Mouse (Mus musculus) heart, postnatal 0 days (tissue): ENCODE results near the gene Fcho2. TPM values are rescaled to one million over a fixed set of nuclear protein-coding genes. Genes with fewer than 3 reads are reported as not detected.

ENCODE experiments used
- ATAC-seq: fragments of 200-750 bp; cut with Nextera tagmentation; 2 replicates; pipeline ENCODE4 v1.8.0; 2017; ENCODE audit warnings: low read depth, moderate number of reproducible peaks, moderate library complexity; ENCODE audit not compliant: insufficient read depth
- DNase-seq: peaks from one replicate; pipeline ENCODE4 v3.0.0-alpha.2; 2016; ENCODE audit warnings: low spot score
- H3K27ac ChIP-seq: fragments of 300-500 bp; sonication (generic); 2 replicates; pipeline ENCODE4 v1.5.1; 2014; ENCODE audit warnings: low read depth, mild to moderate bottlenecking
- H3K27me3 ChIP-seq: fragments of 300-500 bp; sonication (generic); 2 replicates; pipeline ENCODE4 v1.6.1; 2014; ENCODE audit warnings: low read length, mixed read lengths; ENCODE audit not compliant: control insufficient read depth, insufficient read depth
- H3K36me3 ChIP-seq: fragments of 300-500 bp; sonication (generic); replicated peaks from 2 replicates; pipeline ENCODE4 v1.6.1; 2014; ENCODE audit warnings: low read length, mixed read lengths; ENCODE audit not compliant: control insufficient read depth, insufficient read depth
- H3K4me1 ChIP-seq: fragments of 300-500 bp; sonication (generic); 2 replicates; pipeline ENCODE4 v1.6.1; 2014; ENCODE audit warnings: antibody characterized with exemption; ENCODE audit not compliant: control insufficient read depth, insufficient read depth
- H3K4me2 ChIP-seq: fragments of 300-500 bp; sonication (generic); 2 replicates; pipeline ENCODE4 v1.6.1; 2014; ENCODE audit warnings: low read depth, mild to moderate bottlenecking, low read length, moderate library complexity
- H3K4me3 ChIP-seq: fragments of 300-500 bp; sonication (generic); 2 replicates; pipeline ENCODE4 v1.5.1; 2014; ENCODE audit warnings: low read depth, low read length
- H3K9ac ChIP-seq: fragments of 300-500 bp; sonication (generic); replicated peaks from 2 replicates; pipeline ENCODE4 v1.6.1; 2014; ENCODE audit warnings: low read depth, low read length, mixed read lengths
- H3K9me3 ChIP-seq: fragments of 300-500 bp; sonication (generic); replicated peaks from 2 replicates; pipeline ENCODE4 v1.6.1; 2016; ENCODE audit warnings: low read length; ENCODE audit not compliant: control insufficient read depth
- CTCF ChIP-seq: IDR thresholded peaks from 2 replicates; pipeline ENCODE4 v1.5.1; 2016; ENCODE audit warnings: antibody characterized with exemption, control low read depth, low read depth
- EP300 ChIP-seq: IDR thresholded peaks from 2 replicates; pipeline ENCODE4 v1.6.1; 2016; ENCODE audit warnings: antibody characterized with exemption, low read depth
- WGBS: fragments of 180-500 bp; shearing (Covaris S2); extraction: QIAGEN DNeasy Blood & Tissue Kit; methylation state at CpG from one replicate; pipeline ENCODE4 v1.1.7; 2014; 5-methylcytosine and 5-hydroxymethylcytosine counted together
- polyA plus RNA-seq: library from polyadenylated mRNA; unstranded; fragments of >200 nt; fragmentation: Nextera tagmentation; extraction: Ambion mirVana; gene quantifications from 2 replicates; pipeline ENCODE4 v1.2.1, GENCODE M21; 2015
- total RNA-seq: library from RNA; depleted of rRNA; stranded (reverse); fragments of >200 nt; gene quantifications from 2 replicates; pipeline ENCODE4 v1.2.3, GENCODE M21; 2014; ENCODE audit warnings: low replicate concordance

Fcho2 gene
- total and polyA plus RNA-seq, 2 experiments from 2014 or later: 18.5 to 20.6 TPM

DNA sequence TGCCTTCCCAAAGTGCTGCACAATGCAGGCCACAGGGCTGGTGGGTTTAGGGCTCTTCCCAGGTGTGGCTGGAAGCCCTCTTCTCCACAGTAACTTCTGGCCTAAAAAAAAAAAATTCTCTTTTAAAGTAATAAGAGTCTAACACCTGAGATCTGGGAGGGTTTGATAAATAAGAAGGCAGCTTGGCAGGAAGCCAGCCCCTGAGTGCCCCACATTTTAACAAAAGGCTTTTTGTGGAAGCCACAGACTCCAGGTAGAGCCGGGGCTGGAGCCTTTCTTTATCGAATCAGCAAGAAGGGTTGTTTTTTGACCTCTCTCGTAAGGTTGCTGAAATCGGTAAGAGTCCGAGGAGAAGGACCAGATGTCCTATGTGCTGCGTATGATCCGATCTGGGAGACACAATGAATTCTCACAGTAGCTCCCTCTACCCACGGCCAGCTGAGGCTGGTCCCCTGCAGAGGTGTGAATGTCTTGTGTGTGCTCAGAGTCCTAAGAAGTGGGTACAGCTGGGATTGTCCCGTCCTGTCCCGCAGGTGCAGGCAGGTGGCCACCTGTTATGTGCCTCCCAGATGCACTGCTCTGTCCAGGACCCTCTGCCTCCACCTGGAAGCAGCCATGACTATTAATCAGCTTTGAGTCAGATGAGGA lies 114.5 kb downstream of the Fcho2 start:
- Histone ChIP-seq H3K4me2 (no peak overlapping the region), H3K27me3 (no peaks in the 10 kb centered on the region), H3K27ac (no peak overlapping the region), H3K4me3 (no peak overlapping the region), H3K9me3 (no peaks in the 10 kb centered on the region), H3K9ac (no peak overlapping the region), H3K4me1 (peaks cover 16% of the 10 kb centered on the region), H3K36me3 (no peaks in the 10 kb centered on the region)
- TF ChIP-seq EP300 (no peak), CTCF (no peak)
- DNase-seq (no peak), ATAC-seq (no peak)
- 61% methylated on average over 10 of the region's 10 CpGs for WGBS

- H3K4me1 ChIP-seq: peaks cover 23% of the 10 kb centered on the region
- no peaks in the 10 kb centered on the region for H3K9me3 ChIP-seq
- ATAC-seq: no peak
- no peaks in the 10 kb centered on the region for H3K36me3 ChIP-seq
- 0 out of 2 replicates have a peak, but pooled peaks cover 5% of the 10 kb centered on the region for H3K27me3 ChIP-seq
- 69% methylated on average over 5 of the region's 5 CpGs for WGBS
- no peak overlapping the region for H3K27ac ChIP-seq
- no peak overlapping the region for H3K4me2 ChIP-seq
- no peak for DNase-seq
- no peak overlapping the region for H3K9ac ChIP-seq
- H3K4me3 ChIP-seq: no peak overlapping the region
- no peak for TF ChIP-seq EP300
- no peak for TF ChIP-seq CTCF
These were observed 115.2 kb downstream of the Fcho2 start for GRCm38 (mm10) chr13:98699982-98700540.

DNA sequence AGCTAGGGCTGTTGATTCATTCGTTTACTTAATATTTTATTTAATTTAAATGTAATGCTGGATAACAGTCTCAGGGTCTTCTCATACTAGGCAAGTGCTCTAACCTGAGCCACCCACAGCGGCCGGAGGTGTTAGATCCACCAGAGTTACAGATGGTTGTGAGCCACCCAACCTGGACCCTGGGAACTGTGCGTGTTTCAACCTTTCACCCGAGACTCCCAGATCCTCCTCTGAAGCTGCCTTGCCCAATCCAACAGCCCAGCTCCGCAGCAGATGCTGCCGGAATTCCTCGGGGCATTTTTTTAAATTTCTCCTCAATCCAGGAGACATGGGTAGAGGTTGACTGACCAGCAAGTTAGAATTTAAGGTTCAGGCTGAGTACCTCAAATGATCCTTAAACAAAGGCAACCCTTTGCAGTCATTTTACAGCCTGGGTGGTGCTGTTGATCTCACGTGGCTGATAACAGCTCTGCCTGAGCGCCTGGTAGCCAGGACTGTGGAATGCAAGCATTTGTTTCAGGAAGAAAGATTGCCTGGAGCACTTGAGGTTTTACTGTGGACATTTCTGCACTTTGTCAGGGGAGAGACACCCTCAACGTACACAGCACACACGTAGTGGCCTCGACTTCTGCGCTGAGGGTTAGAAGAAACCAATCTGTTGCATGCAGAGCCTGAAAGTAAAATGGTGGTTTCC lies 116.1 kb downstream of the Fcho2 start:
- H3K9ac ChIP-seq: no peak overlapping the region
- DNase-seq: peak; percentile 30
- H3K36me3 ChIP-seq: no peaks in the 10 kb centered on the region
- 41% methylated on average over 14 of the region's 14 CpGs for WGBS
- TF ChIP-seq EP300 (no peak), CTCF (no peak)
- ATAC-seq: no peak
- no peak overlapping the region for H3K4me3 ChIP-seq
- no peak overlapping the region for H3K27ac ChIP-seq
- H3K9me3 ChIP-seq: no peaks in the 10 kb centered on the region
- H3K4me2 ChIP-seq: no peak overlapping the region
- H3K27me3 ChIP-seq: 0 out of 2 replicates have a peak, but pooled peaks cover 12% of the 10 kb centered on the region
- peaks cover 23% of the 10 kb centered on the region for H3K4me1 ChIP-seq

DNA sequence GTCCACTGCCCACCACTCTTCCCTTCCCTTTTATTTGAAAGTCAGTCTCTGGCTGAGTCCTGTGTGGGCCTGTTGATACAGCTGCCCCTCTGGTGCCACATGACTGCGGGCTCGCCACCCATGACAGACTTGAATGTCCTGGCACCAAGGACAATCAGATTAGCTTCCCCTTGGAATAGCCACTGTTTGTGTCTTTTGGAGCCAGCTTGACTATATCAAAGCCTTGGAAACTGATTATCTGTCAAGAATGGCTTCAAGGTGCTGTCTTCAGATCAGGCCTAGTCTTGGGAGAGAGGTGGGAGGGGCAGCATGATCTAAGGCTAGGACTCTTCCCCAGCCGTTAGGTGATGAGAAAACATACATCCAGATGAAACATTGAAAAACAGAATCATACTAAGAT lies 118.5 kb downstream of the Fcho2 start:
- Histone ChIP-seq H3K4me3 (no peak overlapping the region), H3K27ac (no peak overlapping the region), H3K36me3 (no peaks in the 10 kb centered on the region), H3K27me3 (0 out of 2 replicates have a peak, but pooled peaks cover 14% of the 10 kb centered on the region), H3K4me2 (no peak overlapping the region), H3K9me3 (no peaks in the 10 kb centered on the region), H3K4me1 (peaks cover 23% of the 10 kb centered on the region), H3K9ac (no peak overlapping the region)
- ATAC-seq (no peak), DNase-seq (no peak)
- TF ChIP-seq CTCF: no peak
- no peak for TF ChIP-seq EP300
- WGBS: 90% methylated on average over 3 of the region's 3 CpGs

DNA sequence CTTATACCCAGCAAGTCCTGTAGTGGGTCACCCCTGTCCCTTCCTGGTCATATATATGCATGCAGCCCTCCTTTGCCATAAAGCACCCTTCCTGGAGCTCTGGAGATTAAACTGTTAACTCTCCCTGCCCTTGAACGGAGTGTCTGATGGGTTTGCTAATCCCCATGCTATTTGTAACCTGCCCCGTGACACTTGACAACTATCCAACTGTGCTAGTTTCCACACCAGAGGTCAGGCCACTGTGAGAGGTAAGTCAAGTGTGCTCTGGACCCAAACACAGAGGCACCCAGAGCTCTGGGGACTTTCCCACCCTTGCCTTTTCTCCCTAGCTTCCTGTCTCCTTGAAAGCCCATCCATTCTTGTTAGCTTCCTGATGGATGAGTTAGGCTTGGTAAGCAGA lies 119.7 kb downstream of the Fcho2 start:
- no peaks in the 10 kb centered on the region for H3K9me3 ChIP-seq
- no peaks in the 10 kb centered on the region for H3K36me3 ChIP-seq
- DNase-seq (peak; percentile 50), ATAC-seq (peak; percentile 89)
- H3K27ac ChIP-seq: peak overlapping the region; percentile 65
- H3K9ac ChIP-seq: peak overlapping the region; percentile 54
- H3K27me3 ChIP-seq: 0 out of 2 replicates have a peak, but pooled peaks cover 14% of the 10 kb centered on the region
- H3K4me1 ChIP-seq: peaks cover 23% of the 10 kb centered on the region
- no peak for TF ChIP-seq CTCF
- peak; percentile 67; the same call in 1 of the 2 replicates for TF ChIP-seq EP300
- WGBS: 12% methylated on average over 2 of the region's 2 CpGs
- peak overlapping the region; percentile 64 for H3K4me2 ChIP-seq
- H3K4me3 ChIP-seq: peak overlapping the region; percentile 47
